Mouse (Mus musculus) monocyte, adult 2 months (primary cell): ENCODE results near the gene Accsl.
A peak's percentile ranks its signal among the peaks of the same experiment; 100 is the strongest.

Source experiments
- DNase-seq, 2 experiments: peaks; one replicate each; pipeline ENCODE4 v3.0.0; 2022; ENCODE audit warnings: low spot score in 2 of 2, low read depth in 1 of 2

Gene Accsl

GRCm38 (mm10) chr2:93874606-93875005 lies 5.6 kb upstream of the Accsl start:
- no peak for DNase-seq

- DNase-seq = no peak
Measured at GRCm38 (mm10) chr2:93874227-93874514, 5.2 kb upstream of the Accsl start.

- DNase-seq = no peak
Measured at GRCm38 (mm10) chr2:93873449-93874226, 4.7 kb upstream of the Accsl start.

GRCm38 (mm10) chr2:93872257-93872656 lies 3.3 kb upstream of the Accsl start:
- no peak for DNase-seq

- DNase-seq = no peak
Measured at GRCm38 (mm10) chr2:93871411-93871925, 2.5 kb upstream of the Accsl start.

- peak in 1 of 2 experiments; percentile 3 for DNase-seq
Measured at GRCm38 (mm10) chr2:93870842-93871241, 1.9 kb upstream of the Accsl start.

GRCm38 (mm10) chr2:93868566-93868965 lies 391 bp downstream of the Accsl start:
- no peak for DNase-seq

GRCm38 (mm10) chr2:93863229-93863628 lies 5.7 kb downstream of the Accsl start:
- no peak for DNase-seq

- no peak for DNase-seq
Measured at GRCm38 (mm10) chr2:93858845-93859244, 10.1 kb downstream of the Accsl start.

- no peak for DNase-seq
Measured at GRCm38 (mm10) chr2:93851303-93851702, 17.7 kb downstream of the Accsl start.

- no peak for DNase-seq
Measured at GRCm38 (mm10) chr2:93850317-93850944, 18.5 kb downstream of the Accsl start.

- DNase-seq = peak; percentile 56
Measured at GRCm38 (mm10) chr2:93849505-93850089, 19.4 kb downstream of the Accsl start, which contains the start of gene Accs. TSS of gene Accs (minus strand) at chr2:93849943.

GRCm38 (mm10) chr2:93841349-93841748 lies 27.6 kb downstream of the Accsl start:
- DNase-seq = no peak

GRCm38 (mm10) chr2:93840109-93840508 lies 28.8 kb downstream of the Accsl start:
- no peak for DNase-seq

GRCm38 (mm10) chr2:93838931-93839330 lies 30.0 kb downstream of the Accsl start:
- no peak for DNase-seq

- DNase-seq = no peak
Measured at GRCm38 (mm10) chr2:93836232-93836785, 32.6 kb downstream of the Accsl start.

- no peak for DNase-seq
Measured at GRCm38 (mm10) chr2:93835596-93835995, 33.4 kb downstream of the Accsl start.

GRCm38 (mm10) chr2:93823519-93823918 lies 45.4 kb downstream of the Accsl start:
- DNase-seq = peak; percentile 46 to 52

GRCm38 (mm10) chr2:93822045-93822749 lies 46.8 kb downstream of the Accsl start, which contains the start of gene Ext2:
TSS of gene Ext2 (minus strand) at chr2:93822568.
- peak; percentile 39 to 79 for DNase-seq

GRCm38 (mm10) chr2:93817791-93818190 lies 51.2 kb downstream of the Accsl start:
- DNase-seq = no peak

- no peak for DNase-seq
Measured at GRCm38 (mm10) chr2:93813343-93813742, 55.6 kb downstream of the Accsl start.
